Mouse (Mus musculus): ENCODE results near the gene Lhfpl2.

DNA sequence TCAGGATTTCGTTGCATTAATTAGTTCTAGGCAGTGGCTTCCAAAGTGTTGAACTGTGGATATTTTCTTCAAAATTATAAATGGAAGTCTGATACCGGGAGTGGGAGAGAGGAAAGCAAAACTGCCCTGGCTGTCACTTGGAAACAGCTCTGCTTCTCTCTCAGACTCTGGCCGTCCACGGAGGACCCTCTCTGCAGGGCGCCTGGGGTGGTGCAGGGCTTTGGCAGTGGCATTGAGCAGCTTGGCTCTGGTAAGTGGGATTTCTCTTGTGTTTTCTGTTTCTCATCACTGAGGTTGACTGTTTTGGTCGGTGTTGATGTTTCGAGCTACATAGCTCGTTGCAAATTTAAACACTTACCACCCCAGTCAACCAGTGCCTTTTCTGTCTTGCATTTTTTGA lies 53.0 kb downstream of the Lhfpl2 start:
- no peak for TF ChIP-seq POLR2A (IDR thresholded peaks at IDR 0.05; ENCODE audit: borderline replicate concordance, insufficient read depth, low read length)
- TF ChIP-seq CTCF (IDR thresholded peaks at IDR 0.05; ENCODE audit: borderline replicate concordance, insufficient read depth, low read depth, low read length), result no peak
